Mouse (Mus musculus) stomach, embryonic 14.5 days (tissue): ENCODE measurements around the gene Nup43. TPM values are rescaled to one million over a fixed set of nuclear protein-coding genes. Genes with fewer than 3 reads are reported as not detected.

Experiments used
- ATAC-seq: fragments of 200-750 bp; cut with Nextera tagmentation; 2 replicates; pipeline ENCODE4 v1.8.0; 2017; ENCODE audit warnings: low read depth, moderate TSS enrichment; ENCODE audit not compliant: insufficient number of reproducible peaks, insufficient read depth, low FRiP score
- H3K27ac ChIP-seq: fragments of 300-500 bp; sonication (generic); 2 replicates; pipeline ENCODE4 v1.5.1; 2014; ENCODE audit warnings: mild to moderate bottlenecking, low read length, moderate library complexity, mixed read lengths
- H3K27me3 ChIP-seq: fragments of 300-500 bp; sonication (generic); 2 replicates; pipeline ENCODE4 v1.6.1; 2014; ENCODE audit warnings: low read length, control low read depth, mixed read lengths; ENCODE audit not compliant: control insufficient read depth, insufficient read depth
- H3K36me3 ChIP-seq: fragments of 300-500 bp; sonication (generic); 2 replicates; pipeline ENCODE4 v1.6.1; 2014; ENCODE audit warnings: mild to moderate bottlenecking, control low read depth, low read length, moderate library complexity, mixed read lengths; ENCODE audit not compliant: control insufficient read depth, insufficient read depth
- H3K4me1 ChIP-seq: fragments of 300-500 bp; sonication (generic); 2 replicates; pipeline ENCODE4 v1.6.1; 2014; ENCODE audit warnings: low read length, control low read depth, mixed read lengths; ENCODE audit not compliant: control insufficient read depth, insufficient read depth
- H3K4me2 ChIP-seq: fragments of 300-500 bp; sonication (generic); replicated peaks from 2 replicates; pipeline ENCODE4 v1.6.1; 2014; ENCODE audit warnings: low read depth, low read length, control low read depth
- H3K4me3 ChIP-seq: fragments of 300-500 bp; sonication (generic); 2 replicates; pipeline ENCODE4 v1.5.1; 2014; ENCODE audit warnings: low read depth, low read length, control low read depth
- H3K9ac ChIP-seq: fragments of 300-500 bp; sonication (generic); replicated peaks from 2 replicates; pipeline ENCODE4 v1.6.1; 2014; ENCODE audit warnings: low read depth, mild to moderate bottlenecking, control low read depth, low read length, moderate library complexity, mixed read lengths
- H3K9me3 ChIP-seq: fragments of 300-500 bp; sonication (generic); 2 replicates; pipeline ENCODE4 v1.6.1; 2016; ENCODE audit warnings: low read depth, low read length, control low read depth; ENCODE audit not compliant: control insufficient read depth
- WGBS: fragments of 180-500 bp; shearing (Covaris S2); extraction: QIAGEN DNeasy Blood & Tissue Kit; methylation state at CpG from one replicate; pipeline ENCODE4 v1.1.7; 2014; 5-methylcytosine and 5-hydroxymethylcytosine counted together
- polyA plus RNA-seq: library from polyadenylated mRNA; unstranded; fragments of >200 nt; fragmentation: Nextera tagmentation; extraction: Ambion mirVana; gene quantifications from 2 replicates; pipeline ENCODE4 v1.2.1, GENCODE M21; 2014

The Nup43 gene
- polyA plus RNA-seq, 1 experiment from 2014 or later: 53.3 TPM

DNA sequence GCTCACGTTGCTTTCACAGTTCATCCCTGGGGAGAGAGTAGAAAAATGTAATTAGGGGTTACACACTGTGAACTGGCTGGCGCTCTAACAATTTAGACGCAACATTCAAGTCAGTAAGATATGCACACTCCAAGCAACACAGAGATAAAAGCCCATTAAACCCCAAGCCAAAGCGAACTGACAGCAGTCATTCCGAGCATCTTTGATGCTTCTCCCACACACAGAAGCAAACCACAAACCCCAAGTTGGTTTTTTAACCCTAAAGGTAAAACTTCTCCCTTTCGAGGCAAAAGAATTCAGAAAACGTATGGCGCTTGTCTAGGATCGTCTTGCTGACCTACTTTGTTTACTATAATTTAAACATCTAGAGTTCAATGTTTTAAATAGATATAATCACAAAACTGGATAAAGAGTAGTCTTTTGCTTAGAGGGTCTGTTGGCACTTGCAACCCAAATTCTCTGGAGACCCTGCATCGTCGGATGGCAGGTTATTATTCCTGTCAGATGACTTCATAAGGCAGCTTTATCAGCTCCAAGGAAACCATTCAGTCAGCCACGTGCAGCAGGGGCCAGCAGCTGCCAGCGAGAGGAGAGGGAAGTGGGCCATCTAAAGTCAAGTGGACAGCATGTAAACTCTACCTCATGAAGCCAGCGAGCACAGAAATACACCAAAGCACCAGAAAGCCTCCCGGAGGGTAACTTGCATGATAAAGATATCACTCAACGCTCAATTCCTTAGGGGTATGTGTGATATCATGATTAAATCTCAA is 36.2 kb upstream of the Nup43 start:
- no peak overlapping the region for H3K4me2 ChIP-seq
- ATAC-seq: no peak
- H3K4me1 ChIP-seq: no peaks in the 10 kb centered on the region
- 59% methylated on average over 16 of the region's 16 CpGs for WGBS
- peaks cover 13% of the 10 kb centered on the region for H3K36me3 ChIP-seq
- H3K27ac ChIP-seq: no peak overlapping the region
- H3K9ac ChIP-seq: no peak overlapping the region
- H3K4me3 ChIP-seq: no peak overlapping the region
- H3K27me3 ChIP-seq: no peaks in the 10 kb centered on the region
- H3K9me3 ChIP-seq: no peaks in the 10 kb centered on the region

DNA sequence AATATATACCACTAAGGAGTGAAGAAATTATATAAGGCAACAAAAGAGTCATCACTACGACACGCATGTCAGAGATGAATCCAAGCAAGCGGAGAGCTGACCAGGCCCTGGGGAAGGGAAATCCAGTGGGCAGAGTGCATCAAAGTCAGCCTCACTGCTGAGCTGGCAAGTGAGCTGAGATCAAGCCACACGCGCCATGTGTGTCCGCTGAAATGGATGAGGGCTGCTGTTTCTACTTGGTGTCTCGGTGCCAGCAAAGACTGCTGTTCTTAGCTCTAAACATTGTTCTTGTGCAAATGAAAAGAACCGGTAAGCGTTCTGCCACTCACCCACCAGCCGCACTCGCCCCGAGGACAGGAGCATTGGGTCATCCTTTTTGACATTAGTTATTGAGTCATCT is 26.9 kb upstream of the Nup43 start:
- H3K9me3 ChIP-seq: no peaks in the 10 kb centered on the region
- no peak overlapping the region for H3K9ac ChIP-seq
- H3K36me3 ChIP-seq: peaks cover 41% of the 10 kb centered on the region
- 96% methylated on average over 12 of the region's 12 CpGs for WGBS
- no peaks in the 10 kb centered on the region for H3K4me1 ChIP-seq
- H3K27me3 ChIP-seq: no peaks in the 10 kb centered on the region
- no peak overlapping the region for H3K4me2 ChIP-seq
- no peak overlapping the region for H3K4me3 ChIP-seq
- ATAC-seq: no peak
- no peak overlapping the region for H3K27ac ChIP-seq

GRCm38 (mm10) chr10:7645911-7646310 is 21.4 kb upstream of the Nup43 start:
- Histone ChIP-seq H3K4me1 (no peaks in the 10 kb centered on the region), H3K4me2 (no peak overlapping the region), H3K27ac (no peak overlapping the region), H3K27me3 (no peaks in the 10 kb centered on the region), H3K4me3 (no peak overlapping the region), H3K9ac (no peak overlapping the region), H3K9me3 (no peaks in the 10 kb centered on the region), H3K36me3 (peaks cover 40% of the 10 kb centered on the region)
- 87% methylated on average over 2 of the region's 2 CpGs for WGBS
- ATAC-seq: no peak

DNA sequence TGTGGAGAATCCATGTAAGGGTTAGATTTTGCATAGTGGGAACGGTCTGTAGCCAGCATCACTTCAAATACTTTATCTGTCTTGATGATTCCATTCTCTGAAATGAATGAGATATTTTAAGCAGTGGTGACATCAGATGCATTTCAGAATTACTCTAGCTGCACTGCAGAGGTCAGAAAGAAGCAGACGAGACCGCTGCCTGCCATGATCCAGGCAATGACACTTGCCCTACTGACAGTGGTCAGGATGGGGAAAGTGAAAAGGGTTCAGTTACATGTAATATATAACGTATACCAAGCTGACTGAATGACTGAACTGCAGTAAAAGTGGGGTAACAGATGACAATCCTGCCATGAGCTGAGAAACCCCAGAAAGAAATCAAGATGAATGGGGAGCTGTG is 18.2 kb upstream of the Nup43 start:
- no peak overlapping the region for H3K27ac ChIP-seq
- no peak overlapping the region for H3K4me3 ChIP-seq
- no peaks in the 10 kb centered on the region for H3K9me3 ChIP-seq
- peaks cover 27% of the 10 kb centered on the region for H3K36me3 ChIP-seq
- H3K9ac ChIP-seq: no peak overlapping the region
- 84% methylated on average over 4 of the region's 4 CpGs for WGBS
- no peaks in the 10 kb centered on the region for H3K4me1 ChIP-seq
- H3K4me2 ChIP-seq: no peak overlapping the region
- no peak for ATAC-seq
- no peaks in the 10 kb centered on the region for H3K27me3 ChIP-seq

- Histone ChIP-seq H3K9ac (no peak overlapping the region), H3K36me3 (peaks cover 19% of the 10 kb centered on the region; the same call in 1 of the 2 replicates), H3K27ac (no peak overlapping the region), H3K9me3 (no peaks in the 10 kb centered on the region), H3K4me3 (no peak overlapping the region), H3K27me3 (no peaks in the 10 kb centered on the region), H3K4me2 (no peak overlapping the region), H3K4me1 (no peaks in the 10 kb centered on the region)
- 94% methylated on average over 2 of the region's 2 CpGs for WGBS
- no peak for ATAC-seq
These were observed 16.2 kb upstream of the Nup43 start for GRCm38 (mm10) chr10:7651057-7651456.

- Histone ChIP-seq H3K27ac (peak overlapping the region; percentile 82), H3K36me3 (no peaks in the 10 kb centered on the region), H3K4me2 (peak overlapping the region; percentile 73), H3K27me3 (no peaks in the 10 kb centered on the region), H3K9me3 (no peaks in the 10 kb centered on the region), H3K4me3 (peak overlapping the region; percentile 72), H3K9ac (peak overlapping the region; percentile 89), H3K4me1 (no peaks in the 10 kb centered on the region; the same call in 1 of the 2 replicates)
- under 1% methylated on average over 44 of the region's 44 CpGs for WGBS
- ATAC-seq: peak; percentile 73
These were observed 4.7 kb upstream of the Nup43 start for GRCm38 (mm10) chr10:7662471-7663141.

DNA sequence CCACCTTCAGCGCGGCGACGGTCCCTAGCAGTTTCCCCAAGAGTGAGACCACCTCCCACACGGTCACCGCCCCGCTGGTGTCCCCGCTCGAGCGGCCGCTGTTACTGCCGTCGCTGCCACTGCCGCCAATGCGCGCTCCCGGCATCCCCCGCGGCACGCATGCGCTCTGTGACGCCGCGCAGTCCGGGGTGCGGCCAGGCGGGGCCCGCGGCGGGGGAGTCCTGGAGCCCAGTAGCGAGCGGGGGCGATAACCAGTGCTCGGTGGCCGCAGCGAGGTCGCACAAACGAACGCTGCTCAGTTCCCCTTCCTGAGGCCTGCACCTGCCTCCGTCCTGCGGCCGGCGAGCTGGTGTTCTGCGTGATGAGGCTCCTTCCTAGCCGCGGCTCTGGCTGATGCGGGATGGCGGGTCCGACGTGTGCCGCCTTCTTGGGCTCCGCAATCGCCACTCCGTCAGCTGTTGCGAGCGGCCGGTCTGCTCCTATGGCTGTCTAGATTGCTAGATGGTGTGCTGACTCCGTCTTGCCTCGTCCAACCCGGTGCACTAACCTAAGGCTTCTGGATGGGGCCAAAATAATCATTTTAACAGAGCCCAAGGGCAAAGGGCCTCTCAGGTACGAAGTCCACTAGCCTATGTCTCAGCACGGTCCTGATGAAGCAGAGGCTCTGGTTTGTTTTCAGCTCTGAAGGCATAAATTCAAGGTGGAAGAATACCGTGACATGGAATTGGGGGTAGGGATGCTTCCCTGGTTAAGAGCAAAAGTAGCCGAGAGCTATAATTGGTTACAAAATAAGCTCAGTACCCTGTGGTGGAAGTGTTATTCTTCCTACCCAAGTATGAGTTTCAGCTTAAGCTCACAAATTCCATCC is 3.9 kb upstream of the Nup43 start:
- Histone ChIP-seq H3K27ac (peak overlapping the region; percentile 82), H3K27me3 (no peaks in the 10 kb centered on the region), H3K9ac (peak overlapping the region; percentile 89), H3K4me1 (no peaks in the 10 kb centered on the region; the same call in 1 of the 2 replicates), H3K4me2 (peak overlapping the region; percentile 73), H3K36me3 (no peaks in the 10 kb centered on the region), H3K4me3 (peak overlapping the region; percentile 72), H3K9me3 (no peaks in the 10 kb centered on the region)
- WGBS: under 1% methylated on average over 64 of the region's 64 CpGs
- peak; percentile 91 for ATAC-seq

- no peak overlapping the region for H3K27ac ChIP-seq
- 55% methylated on average over 6 of the region's 6 CpGs for WGBS
- no peaks in the 10 kb centered on the region for H3K36me3 ChIP-seq
- no peaks in the 10 kb centered on the region; the same call in 1 of the 2 replicates for H3K4me1 ChIP-seq
- H3K27me3 ChIP-seq: no peaks in the 10 kb centered on the region
- H3K9me3 ChIP-seq: no peaks in the 10 kb centered on the region
- H3K4me2 ChIP-seq: peak overlapping the region; percentile 73
- peak overlapping the region; percentile 72 for H3K4me3 ChIP-seq
- ATAC-seq: no peak
- H3K9ac ChIP-seq: no peak overlapping the region
These were observed 3.2 kb upstream of the Nup43 start for GRCm38 (mm10) chr10:7664027-7664526.
